Mouse (Mus musculus) T-helper 2 cell (primary cell): ENCODE measurements around the gene Rpp40.

Source experiments
- in situ Hi-C: fragments of 300-600 bp; cut with MboI, MseI; formaldehyde crosslinking; loops from one replicate; pipeline ENCODE4 v1.15.1; 2025; ENCODE audit warnings: high pct_unique_total_duplicates

The Rpp40 gene

GRCm38 (mm10) chr13:35851581-35851980 is 54.6 kb downstream of the Rpp40 start:
- in situ Hi-C loops, result no loop called here

GRCm38 (mm10) chr13:35848694-35849093 is 57.5 kb downstream of the Rpp40 start:
- in situ Hi-C loops, result no loop called here

GRCm38 (mm10) chr13:35845306-35845705 is 60.9 kb downstream of the Rpp40 start:
- in situ Hi-C loops, result no loop called here
